26 mouse cellular contexts compared by ENCODE assay signal in genomic region chr8:124672345-124672744, GRCm38 (mm10).
"Had no signal": no experiment of that assay in that cellular context is flagged by ENCODE, and none has a peak within 500 bp of the region (broad histone marks: within the 10 kb centered on the region; RNA-seq: fewer than 3 reads in every experiment).

No protein-coding gene starts in this region.

- H3K9me3 ChIP-seq: heart, embryonic 13.5 days; heart, embryonic 15.5 days; hindbrain, embryonic 13.5 days; hindbrain, embryonic 15.5 days; kidney, embryonic 15.5 days; limb, embryonic 13.5 days; limb, embryonic 15.5 days; liver, embryonic 12.5 days had no signal

- H3K4me3 ChIP-seq: heart, adult 2 months; heart, embryonic 13.5 days; heart, embryonic 15.5 days; hindbrain, embryonic 13.5 days; hindbrain, embryonic 15.5 days; kidney, embryonic 15.5 days; limb, embryonic 13.5 days; limb, embryonic 15.5 days; liver, embryonic 12.5 days had no signal

- H3K4me1 ChIP-seq: liver, embryonic 12.5 days had no signal

- H3K4me2 ChIP-seq: heart, embryonic 11.5 days; heart, embryonic 13.5 days; heart, embryonic 15.5 days; hindbrain, embryonic 13.5 days; hindbrain, embryonic 15.5 days; kidney, embryonic 15.5 days; limb, embryonic 13.5 days; limb, embryonic 15.5 days; liver, embryonic 12.5 days had no signal

- H3K27me3 ChIP-seq: heart, embryonic 13.5 days; heart, embryonic 15.5 days; hindbrain, embryonic 13.5 days; hindbrain, embryonic 15.5 days; kidney, embryonic 15.5 days; limb, embryonic 13.5 days; limb, embryonic 15.5 days; liver, embryonic 12.5 days had no signal

- H3K9ac ChIP-seq: heart, embryonic 13.5 days; heart, embryonic 15.5 days; hindbrain, embryonic 13.5 days; hindbrain, embryonic 15.5 days; kidney, embryonic 15.5 days; limb, embryonic 13.5 days; limb, embryonic 15.5 days; liver, embryonic 12.5 days had no signal

- DNase-seq: gastrocnemius, postnatal 14 days; gastrocnemius, postnatal 36 days; heart, adult 11 months; heart, adult 2 months; heart, postnatal 14 days; heart, postnatal 36 days; kidney, adult 11 months; kidney, adult 2 months; kidney, adult 9 months; kidney, postnatal 14 days; kidney, postnatal 36 days; layer of hippocampus, adult 9-11 months; layer of hippocampus, postnatal 36 days; left cerebral cortex, postnatal 4 days had no signal

- ATAC-seq: hindbrain, postnatal 0 days; intestine, embryonic 16.5 days; liver, embryonic 12.5 days had no signal

- H3K27ac ChIP-seq: heart, adult 2 months; heart, embryonic 13.5 days; heart, embryonic 15.5 days; hindbrain, embryonic 13.5 days; hindbrain, embryonic 15.5 days; hindbrain, postnatal 0 days; kidney, embryonic 15.5 days; kidney, postnatal 0 days; limb, embryonic 13.5 days; limb, embryonic 15.5 days; liver, embryonic 12.5 days had no signal
